Comparison of ENCODE assay signal across 9 mouse cellular contexts in genomic region chr2:174049481-174050338, GRCm38 (mm10). TPM values are rescaled to one million over a fixed set of nuclear protein-coding genes. Genes with fewer than 3 reads are reported as not detected.
DNase-seq lines count a peak whose midpoint lies in the region; ATAC-seq and TF ChIP-seq lines count a peak whose summit lies in the region.
"Had no signal": no experiment of that assay in that cellular context is flagged by ENCODE, and none has a peak within 500 bp of the region (broad histone marks: within the 10 kb centered on the region; RNA-seq: fewer than 3 reads in every experiment).

No protein-coding gene starts in this region.

- 24% methylated on average over 4 of the region's 4 CpGs for WGBS in midbrain, postnatal 0 days

- no peaks in the 10 kb centered on the region for H3K27me3 ChIP-seq in midbrain, postnatal 0 days (ENCODE audit: insufficient read depth, low read length)

- TF ChIP-seq CTCF in midbrain, postnatal 0 days (IDR thresholded peaks at IDR 0.05): no peak

- peak; percentile 44; the same call in 1 of the 2 replicates for ATAC-seq in midbrain, postnatal 0 days (ENCODE audit: low FRiP score)
- no peak for ATAC-seq in erythroblast, adult 5-6 weeks (replicated peaks; ENCODE audit: low FRiP score, poor library complexity, severe bottlenecking)
- ATAC-seq in megakaryocyte progenitor cell, adult 5-6 weeks (replicated peaks; ENCODE audit: poor library complexity): no peak

- H3K4me2 ChIP-seq in midbrain, postnatal 0 days (ENCODE audit: low read depth, low read length, poor library complexity, severe bottlenecking): no peak overlapping the region

- no peak overlapping the region for H3K9ac ChIP-seq in midbrain, postnatal 0 days (replicated peaks; ENCODE audit: low read length, poor library complexity, severe bottlenecking)

- H3K36me3 ChIP-seq in midbrain, postnatal 0 days (ENCODE audit: insufficient read depth, low read length): no peaks in the 10 kb centered on the region

- peak; percentile 58 for DNase-seq in heart, adult 11 months
- DNase-seq in heart, postnatal 36 days: no peak
- peak; percentile 86 for DNase-seq in embryo, embryonic 11 days
- DNase-seq in hindlimb bud, embryonic 11.5 days (ENCODE audit: extremely low spot score, low read depth, low spot score): peak; percentile 18
- peak; percentile 25 for DNase-seq in midbrain, postnatal 0 days (ENCODE audit: low spot score)
- no peak for DNase-seq in kidney, adult 18-20 months
- DNase-seq: adrenal gland, postnatal 36 days had no signal

- intact Hi-C loops in heart, postnatal 36 days (cut with DNase I): no loop called here

- H3K4me3 ChIP-seq in midbrain, postnatal 0 days (ENCODE audit: low read depth, low read length): no peak overlapping the region

- no peaks in the 10 kb centered on the region for H3K9me3 ChIP-seq in midbrain, postnatal 0 days (ENCODE audit: low read length)

- 0 out of 2 replicates have a peak, but pooled peaks cover 3% of the 10 kb centered on the region for H3K4me1 ChIP-seq in midbrain, postnatal 0 days (ENCODE audit: insufficient read depth, low read length)

- H3K27ac ChIP-seq in midbrain, postnatal 0 days (ENCODE audit: low read depth, low read length): no peak overlapping the region

RNA-seq across cellular contexts. Expression of gene Stx16, which starts 26.4 kb away (rescaled TPM):
- total RNA-seq in heart, postnatal 36 days (2021): 10 to 100 TPM; 20.5 to 23.7 TPM
- total RNA-seq in midbrain, postnatal 0 days (2014; rRNA removed): 35.4 and 38.8 TPM in 2 replicates
- 9.7 and 10.5 TPM in 2 replicates for polyA plus RNA-seq in midbrain, postnatal 0 days (2015; fragmentation: Nextera tagmentation; extraction: Ambion mirVana)
- total RNA-seq in erythroblast, adult 5-6 weeks (2015; ENCODE audit: low replicate concordance): 2.1 and 6.1 TPM in 2 replicates
- 7.1 and 8.5 TPM in 2 replicates for total RNA-seq in erythroblast, adult 5-6 weeks (2017; ENCODE audit: low replicate concordance)
- 26.6 and 29.2 TPM in 2 replicates for total RNA-seq in megakaryocyte progenitor cell, adult 5-6 weeks (2015)
- 19.8 and 30.1 TPM in 2 replicates for total RNA-seq in megakaryocyte progenitor cell, adult 5-6 weeks (2017)

Comparison
In these comparisons a context has a peak if more than half of its experiments do, and no peak if none do; other contexts are left out.
1. DNase-seq: peak in heart, adult 11 months (single experiment), embryo, embryonic 11 days (single experiment), hindlimb bud, embryonic 11.5 days (single experiment) and midbrain, postnatal 0 days (single experiment); none in heart, postnatal 36 days (0 of 2) and kidney, adult 18-20 months (single experiment).